Mouse (Mus musculus) retina, postnatal 7 days (tissue): ENCODE measurements around the gene Lrrc75a.

Source experiments
- DNase-seq: peaks from one replicate; pipeline ENCODE4 v3.0.0-alpha.2; 2012; ENCODE audit warnings: low read depth, low spot score

Gene Lrrc75a

GRCm38 (mm10) chr11:62645732-62646494 lies 2.4 kb downstream of the Lrrc75a start:
- no peak for DNase-seq

GRCm38 (mm10) chr11:62645337-62645675 lies 3.0 kb downstream of the Lrrc75a start:
- DNase-seq = no peak

GRCm38 (mm10) chr11:62644602-62645336 lies 3.6 kb downstream of the Lrrc75a start:
- no peak for DNase-seq

- DNase-seq = no peak
Observed at GRCm38 (mm10) chr11:62643681-62644363, 4.5 kb downstream of the Lrrc75a start.

- DNase-seq = no peak
Observed at GRCm38 (mm10) chr11:62643011-62643631, 5.2 kb downstream of the Lrrc75a start.

GRCm38 (mm10) chr11:62642023-62642844 lies 6.1 kb downstream of the Lrrc75a start:
- no peak for DNase-seq

- no peak for DNase-seq
Observed at GRCm38 (mm10) chr11:62640378-62640777, 7.9 kb downstream of the Lrrc75a start.

- DNase-seq = no peak
Observed at GRCm38 (mm10) chr11:62638402-62638801, 9.9 kb downstream of the Lrrc75a start.

- no peak for DNase-seq
Observed at GRCm38 (mm10) chr11:62637806-62638205, 10.5 kb downstream of the Lrrc75a start.

GRCm38 (mm10) chr11:62637401-62637800 lies 10.9 kb downstream of the Lrrc75a start:
- DNase-seq = no peak

- DNase-seq = no peak
Observed at GRCm38 (mm10) chr11:62636840-62637221, 11.5 kb downstream of the Lrrc75a start.

- DNase-seq = no peak
Observed at GRCm38 (mm10) chr11:62636105-62636839, 12.1 kb downstream of the Lrrc75a start.

- DNase-seq = no peak
Observed at GRCm38 (mm10) chr11:62635406-62635805, 12.9 kb downstream of the Lrrc75a start.

- DNase-seq = no peak
Observed at GRCm38 (mm10) chr11:62631138-62631537, 17.2 kb downstream of the Lrrc75a start.

GRCm38 (mm10) chr11:62630225-62630821 lies 18.0 kb downstream of the Lrrc75a start:
- no peak for DNase-seq

GRCm38 (mm10) chr11:62629352-62630224 lies 18.7 kb downstream of the Lrrc75a start:
- no peak for DNase-seq

GRCm38 (mm10) chr11:62624341-62625291 lies 23.7 kb downstream of the Lrrc75a start:
- no peak for DNase-seq

GRCm38 (mm10) chr11:62622850-62623249 lies 25.5 kb downstream of the Lrrc75a start:
- no peak for DNase-seq
